Comparison of ENCODE assay signal across 18 mouse cellular contexts in genomic region chr1:172333512-172333911, GRCm38 (mm10). TPM values are rescaled to one million over a fixed set of nuclear protein-coding genes. Genes with fewer than 3 reads are reported as not detected.
DNase-seq lines count a peak whose midpoint lies in the region; ATAC-seq and TF ChIP-seq lines count a peak whose summit lies in the region.
"Had no signal": no experiment of that assay in that cellular context is flagged by ENCODE, and none has a peak within 500 bp of the region (broad histone marks: within the 10 kb centered on the region; RNA-seq: fewer than 3 reads in every experiment).

No protein-coding gene starts in this region.

- WGBS in intestine, postnatal 0 days, result 14% methylated on average over 3 of the region's 3 CpGs
- WGBS in intestine, embryonic 16.5 days, result 4% methylated on average over 3 of the region's 3 CpGs
- 18% methylated on average over 3 of the region's 3 CpGs for WGBS in lung, embryonic 14.5 days
- WGBS in limb, embryonic 10.5 days, result 23% methylated on average over 3 of the region's 3 CpGs

- H3K9me3 ChIP-seq in intestine, postnatal 0 days (ENCODE audit: control insufficient read depth), result no peaks in the 10 kb centered on the region
- H3K9me3 ChIP-seq in intestine, embryonic 16.5 days (ENCODE audit: control insufficient read depth, low read length), result no peaks in the 10 kb centered on the region
- no peaks in the 10 kb centered on the region for H3K9me3 ChIP-seq in lung, embryonic 14.5 days (ENCODE audit: low read depth, low read length)
- H3K9me3 ChIP-seq in limb, embryonic 10.5 days (replicated peaks), result no peaks in the 10 kb centered on the region
- H3K9me3 ChIP-seq: limb, embryonic 15.5 days; megakaryocyte, embryonic 14.5 days; neural tube, embryonic 13.5 days had no signal

- H3K4me3 ChIP-seq in intestine, postnatal 0 days (ENCODE audit: low read depth, low read length), result no peak overlapping the region
- H3K4me3 ChIP-seq in intestine, embryonic 16.5 days (ENCODE audit: low read length), result no peak overlapping the region
- H3K4me3 ChIP-seq in lung, embryonic 14.5 days (ENCODE audit: low read depth, low read length), result no peak overlapping the region
- H3K4me3 ChIP-seq in limb, embryonic 10.5 days, result no peak overlapping the region
- H3K4me3 ChIP-seq: limb, embryonic 15.5 days; megakaryocyte, embryonic 14.5 days; neural tube, embryonic 13.5 days had no signal

- H3K4me1 ChIP-seq in intestine, postnatal 0 days (replicated peaks; ENCODE audit: control insufficient read depth, insufficient read depth, low read length), result no peaks in the 10 kb centered on the region
- no peaks in the 10 kb centered on the region for H3K4me1 ChIP-seq in intestine, embryonic 16.5 days (ENCODE audit: control insufficient read depth, insufficient read depth, low read length)
- H3K4me1 ChIP-seq in lung, embryonic 14.5 days (ENCODE audit: insufficient read depth), result no peaks in the 10 kb centered on the region
- H3K4me1 ChIP-seq in limb, embryonic 10.5 days, result no peaks in the 10 kb centered on the region
- H3K4me1 ChIP-seq: limb, embryonic 15.5 days had no signal

- H3K36me3 ChIP-seq in intestine, postnatal 0 days (ENCODE audit: control insufficient read depth, insufficient read depth), result no peaks in the 10 kb centered on the region
- H3K36me3 ChIP-seq in intestine, embryonic 16.5 days (ENCODE audit: control insufficient read depth, insufficient read depth, low read length), result no peaks in the 10 kb centered on the region
- no peaks in the 10 kb centered on the region for H3K36me3 ChIP-seq in lung, embryonic 14.5 days (ENCODE audit: insufficient read depth)
- H3K36me3 ChIP-seq in limb, embryonic 10.5 days, result no peaks in the 10 kb centered on the region
- H3K36me3 ChIP-seq: limb, embryonic 15.5 days; neural tube, embryonic 13.5 days had no signal

- ATAC-seq in intestine, postnatal 0 days, result no peak
- no peak for ATAC-seq in intestine, embryonic 16.5 days
- ATAC-seq in lung, embryonic 14.5 days (ENCODE audit: insufficient read depth), result peak; percentile 47; the same call in 1 of the 2 replicates
- ATAC-seq: forebrain, embryonic 14.5 days had no signal

- no peak overlapping the region for H3K9ac ChIP-seq in intestine, postnatal 0 days (ENCODE audit: low read depth, low read length)
- H3K9ac ChIP-seq in intestine, embryonic 16.5 days (ENCODE audit: low read depth, low read length), result no peak overlapping the region
- no peak overlapping the region for H3K9ac ChIP-seq in lung, embryonic 14.5 days
- H3K9ac ChIP-seq: limb, embryonic 15.5 days; neural tube, embryonic 13.5 days had no signal

- peaks cover 33% of the 10 kb centered on the region for H3K27me3 ChIP-seq in intestine, postnatal 0 days (replicated peaks; ENCODE audit: control insufficient read depth, insufficient read depth, low read length)
- H3K27me3 ChIP-seq in intestine, embryonic 16.5 days (replicated peaks; ENCODE audit: control insufficient read depth, insufficient read depth, low read length), result peaks cover 24% of the 10 kb centered on the region
- H3K27me3 ChIP-seq in lung, embryonic 14.5 days (ENCODE audit: insufficient read depth, low read length), result peaks cover 23% of the 10 kb centered on the region
- peaks cover 82% of the 10 kb centered on the region for H3K27me3 ChIP-seq in limb, embryonic 10.5 days (ENCODE audit: low read depth, poor library complexity, severe bottlenecking)
- H3K27me3 ChIP-seq: neural tube, embryonic 13.5 days had no signal

- no peak overlapping the region for H3K4me2 ChIP-seq in intestine, postnatal 0 days (replicated peaks; ENCODE audit: low read depth)
- H3K4me2 ChIP-seq in intestine, embryonic 16.5 days (ENCODE audit: low read depth, low read length), result no peak overlapping the region
- no peak overlapping the region for H3K4me2 ChIP-seq in lung, embryonic 14.5 days
- H3K4me2 ChIP-seq: limb, embryonic 15.5 days; neural tube, embryonic 13.5 days had no signal

- no peak overlapping the region for H3K27ac ChIP-seq in intestine, postnatal 0 days (ENCODE audit: low read depth, low read length)
- no peak overlapping the region for H3K27ac ChIP-seq in intestine, embryonic 16.5 days (ENCODE audit: low read length)
- H3K27ac ChIP-seq in lung, embryonic 14.5 days (ENCODE audit: low read depth), result no peak overlapping the region
- no peak overlapping the region for H3K27ac ChIP-seq in limb, embryonic 10.5 days
- H3K27ac ChIP-seq: limb, embryonic 15.5 days; neural tube, embryonic 13.5 days had no signal

- TF ChIP-seq CTCF in intestine, postnatal 0 days (IDR thresholded peaks at IDR 0.05; ENCODE audit: low read depth), result peak; percentile 44
- peak; percentile 59 for TF ChIP-seq CTCF in lung, embryonic 14.5 days (IDR thresholded peaks at IDR 0.05; ENCODE audit: low read depth)

- peak; percentile 24 to 37 for DNase-seq in cerebellum, adult 18-20 months
- no peak for DNase-seq in cerebellum, postnatal 36 days
- DNase-seq in lung, embryonic 14.5 days, result no peak
- no peak for DNase-seq in lung, postnatal 14 days
- DNase-seq in limb, embryonic 10.5 days (ENCODE audit: low spot score), result peak; percentile 26
- DNase-seq in right cerebral cortex, adult 2 months (ENCODE audit: low spot score in 2 of 2), result no peak
- DNase-seq: gastrocnemius, postnatal 36 days; heart, postnatal 36 days; kidney, adult 11 months; layer of hippocampus, postnatal 36 days; right cerebral cortex, adult 18-20 months; thymus, adult 2 months had no signal

RNA-seq across cellular contexts. Expression of gene Kcnj9, which starts 4.4 kb away (rescaled TPM):
- 0.05 TPM in 1 of 2 replicates, not detected in the other for polyA plus RNA-seq in intestine, postnatal 0 days (2015; fragmentation: Nextera tagmentation; extraction: Ambion mirVana)
- polyA plus RNA-seq in intestine, embryonic 16.5 days (2015; fragmentation: Nextera tagmentation; extraction: Ambion mirVana), result not detected in 2 replicates
- 0.04 TPM in 1 of 2 replicates, not detected in the other for polyA plus RNA-seq in lung, embryonic 14.5 days (2014; fragmentation: Nextera tagmentation; extraction: Ambion mirVana)
- polyA plus RNA-seq in limb, embryonic 10.5 days (2016; fragmentation: Nextera tagmentation; extraction: Ambion mirVana), result 0.10 TPM in 1 of 2 replicates, not detected in the other

RNA-seq across cellular contexts. Expression of gene Kcnj10, which starts 7.5 kb away (rescaled TPM):
- 0.16 and 0.17 TPM in 2 replicates for polyA plus RNA-seq in intestine, postnatal 0 days (2015; fragmentation: Nextera tagmentation; extraction: Ambion mirVana)
- polyA plus RNA-seq in intestine, embryonic 16.5 days (2015; fragmentation: Nextera tagmentation; extraction: Ambion mirVana), result 0.07 and 0.10 TPM in 2 replicates
- 0.18 and 0.24 TPM in 2 replicates for polyA plus RNA-seq in lung, embryonic 14.5 days (2014; fragmentation: Nextera tagmentation; extraction: Ambion mirVana)
- 0.05 TPM in 2 replicates for polyA plus RNA-seq in limb, embryonic 10.5 days (2016; fragmentation: Nextera tagmentation; extraction: Ambion mirVana)

RNA-seq across cellular contexts. Expression of gene Atp1a2, which starts 35.6 kb away (rescaled TPM):
- 1.9 and 2.8 TPM in 2 replicates for polyA plus RNA-seq in intestine, postnatal 0 days (2015; fragmentation: Nextera tagmentation; extraction: Ambion mirVana)
- polyA plus RNA-seq in intestine, embryonic 16.5 days (2015; fragmentation: Nextera tagmentation; extraction: Ambion mirVana), result 3.1 and 3.2 TPM in 2 replicates
- polyA plus RNA-seq in lung, embryonic 14.5 days (2014; fragmentation: Nextera tagmentation; extraction: Ambion mirVana), result 1.3 and 1.4 TPM in 2 replicates
- polyA plus RNA-seq in limb, embryonic 10.5 days (2016; fragmentation: Nextera tagmentation; extraction: Ambion mirVana), result 0.62 and 3.2 TPM in 2 replicates

RNA-seq across cellular contexts. Expression of gene Pigm, which starts 42.8 kb away (rescaled TPM):
- polyA plus RNA-seq in intestine, postnatal 0 days (2015; fragmentation: Nextera tagmentation; extraction: Ambion mirVana), result 4.3 and 4.4 TPM in 2 replicates
- polyA plus RNA-seq in intestine, embryonic 16.5 days (2015; fragmentation: Nextera tagmentation; extraction: Ambion mirVana), result 5.0 and 5.6 TPM in 2 replicates
- polyA plus RNA-seq in lung, embryonic 14.5 days (2014; fragmentation: Nextera tagmentation; extraction: Ambion mirVana), result 9.0 and 9.9 TPM in 2 replicates
- 9.9 and 10.5 TPM in 2 replicates for polyA plus RNA-seq in limb, embryonic 10.5 days (2016; fragmentation: Nextera tagmentation; extraction: Ambion mirVana)

Comparison
In these comparisons a context has a peak if more than half of its experiments do, and no peak if none do; other contexts are left out.
1. DNase-seq: peak in cerebellum, adult 18-20 months (2 of 2) and limb, embryonic 10.5 days (single experiment); none in cerebellum, postnatal 36 days (0 of 2), lung, embryonic 14.5 days (single experiment), lung, postnatal 14 days (single experiment) and right cerebral cortex, adult 2 months (0 of 2).